Mouse (Mus musculus): ENCODE data around the gene Dpm2. TPM values are rescaled to one million over a fixed set of nuclear protein-coding genes. Genes with fewer than 3 reads are reported as not detected.

The Dpm2 gene
- polyA plus RNA-seq, 1 experiment from 2014 or later = 104 TPM

DNA sequence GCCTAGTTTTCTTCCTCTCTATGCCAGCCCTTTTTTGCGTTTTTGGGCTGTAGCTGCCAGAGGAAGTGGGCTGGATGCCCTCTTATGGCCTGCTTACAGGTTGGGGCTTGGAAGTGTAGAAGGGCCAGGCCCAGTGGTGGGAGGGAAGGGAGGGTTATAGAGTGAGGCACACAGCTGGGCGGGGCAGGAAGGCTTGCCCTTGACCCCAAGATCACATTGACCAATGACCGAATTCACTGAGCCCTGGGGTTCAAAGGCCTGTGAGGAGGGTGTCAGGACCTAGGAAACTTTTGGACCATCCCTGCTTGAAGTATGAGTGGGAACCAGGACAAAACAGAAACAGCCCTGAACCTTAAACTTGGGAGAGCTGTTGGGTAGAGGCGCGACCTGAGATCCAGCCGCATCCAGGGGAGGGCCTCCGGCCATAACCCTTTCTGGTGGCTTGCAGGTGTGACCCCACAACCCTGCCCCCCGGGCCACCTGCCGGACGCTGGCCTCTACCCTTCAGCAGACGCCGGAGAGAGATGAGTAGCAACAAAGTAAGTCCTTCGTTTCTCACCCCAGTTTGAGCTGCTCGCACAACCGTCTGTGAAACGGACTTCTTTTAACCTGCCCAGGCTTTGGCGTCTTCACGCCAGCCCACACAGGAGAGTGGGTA lies 38.2 kb downstream of the Dpm2 start:
- peak overlapping the region; percentile 86 for H3K9ac ChIP-seq (ENCODE audit: low read length)

DNA sequence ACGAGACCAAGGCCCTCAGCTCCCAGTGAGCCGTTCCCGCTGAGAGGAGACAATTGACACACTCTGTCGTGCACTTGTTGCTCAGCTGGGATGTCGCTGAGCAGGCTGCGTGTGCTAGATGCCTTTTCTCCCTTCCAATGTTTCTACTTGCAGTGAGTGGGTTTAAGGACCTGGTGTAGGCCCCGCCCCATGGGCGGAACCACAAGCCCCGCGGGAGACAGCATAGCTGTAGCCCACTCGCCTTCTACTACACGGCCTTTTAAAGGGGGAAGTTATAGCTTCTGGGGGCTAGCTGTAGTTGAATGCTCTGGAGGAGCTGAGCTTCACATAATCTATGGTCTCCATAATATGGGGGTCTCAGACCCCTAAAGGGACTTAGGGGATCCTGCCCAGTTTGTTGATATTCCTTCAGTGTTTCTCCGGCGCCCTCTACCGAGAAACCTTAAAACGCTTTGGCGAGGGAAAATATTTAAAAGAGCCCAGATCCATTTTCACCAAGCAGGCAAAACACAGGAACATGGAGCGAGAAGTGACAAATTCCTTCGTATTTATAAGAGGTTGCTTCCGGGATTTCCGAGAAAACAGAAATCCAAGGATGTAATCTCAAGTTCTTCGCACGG lies 40.1 kb downstream of the Dpm2 start:
- WGBS = 12% methylated on average over 23 of the region's 23 CpGs
- H3K27ac ChIP-seq (ENCODE audit: low read length) = peak overlapping the region; percentile 30; the same call in 1 of the 2 replicates

More for the DNA sequence above, 38.2 kb downstream of the Dpm2 start:
- 46% methylated on average over 18 of the region's 18 CpGs for WGBS
- no peak for ATAC-seq (ENCODE audit: insufficient read depth, low FRiP score)
- H3K36me3 ChIP-seq (ENCODE audit: control insufficient read depth, insufficient read depth, low read length) = no peaks in the 10 kb centered on the region
- no peaks in the 10 kb centered on the region for H3K9me3 ChIP-seq (replicated peaks; ENCODE audit: control insufficient read depth, low read length)
- H3K27me3 ChIP-seq (ENCODE audit: control insufficient read depth, insufficient read depth, low read length) = no peaks in the 10 kb centered on the region; the same call in 1 of the 2 replicates
- peaks cover 28% of the 10 kb centered on the region for H3K4me1 ChIP-seq (ENCODE audit: control insufficient read depth, insufficient read depth, low read length)
- peak overlapping the region; percentile 43; the same call in 1 of the 2 replicates for H3K27ac ChIP-seq (ENCODE audit: low read length)
- peak overlapping the region; percentile 71 for H3K4me3 ChIP-seq (replicated peaks; ENCODE audit: low read length)
- H3K4me2 ChIP-seq (ENCODE audit: low read depth, low read length) = peak overlapping the region; percentile 84

DNA sequence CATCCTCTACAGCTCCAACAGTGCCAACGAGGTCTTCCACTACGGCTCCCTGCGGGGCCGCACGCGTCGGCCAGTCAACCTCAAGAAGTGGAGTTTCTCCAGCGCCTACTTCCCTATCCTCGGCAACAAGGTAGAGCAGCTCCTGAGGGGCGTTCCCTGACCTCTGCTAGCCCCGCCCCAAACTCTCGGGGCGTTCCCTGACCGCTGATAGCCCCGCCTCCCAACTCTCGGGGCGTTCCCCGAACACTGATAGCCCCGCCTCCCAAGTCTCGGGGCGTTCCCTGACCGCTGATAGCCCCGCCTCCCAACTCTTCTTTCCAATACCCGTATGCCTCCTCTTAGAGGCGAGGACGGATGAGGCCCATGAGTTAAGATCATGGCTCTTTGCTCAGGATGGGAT lies 41.6 kb downstream of the Dpm2 start:
- Histone ChIP-seq H3K27ac (ENCODE audit: low read length) (no peak overlapping the region), H3K9ac (ENCODE audit: low read length) (no peak overlapping the region), H3K4me3 (replicated peaks; ENCODE audit: low read length) (no peak overlapping the region), H3K9me3 (replicated peaks; ENCODE audit: control insufficient read depth, low read length) (no peaks in the 10 kb centered on the region), H3K27me3 (ENCODE audit: control insufficient read depth, insufficient read depth, low read length) (no peaks in the 10 kb centered on the region; the same call in 1 of the 2 replicates), H3K4me2 (ENCODE audit: low read depth, low read length) (no peak overlapping the region), H3K4me1 (ENCODE audit: control insufficient read depth, insufficient read depth, low read length) (peaks cover 28% of the 10 kb centered on the region), H3K36me3 (ENCODE audit: control insufficient read depth, insufficient read depth, low read length) (0 out of 2 replicates have a peak, but pooled peaks cover 2% of the 10 kb centered on the region)
- no peak for ATAC-seq (ENCODE audit: insufficient read depth, low FRiP score)
- 69% methylated on average over 26 of the region's 26 CpGs for WGBS

More for the DNA sequence above, 40.1 kb downstream of the Dpm2 start:
- peak overlapping the region; percentile 47 for H3K9ac ChIP-seq (ENCODE audit: low read length)
- no peak for ATAC-seq (ENCODE audit: insufficient read depth, low FRiP score)
- no peaks in the 10 kb centered on the region; the same call in 1 of the 2 replicates for H3K27me3 ChIP-seq (ENCODE audit: control insufficient read depth, insufficient read depth, low read length)
- peak overlapping the region; percentile 50 for H3K4me2 ChIP-seq (ENCODE audit: low read depth, low read length)
- H3K36me3 ChIP-seq (ENCODE audit: control insufficient read depth, insufficient read depth, low read length) = no peaks in the 10 kb centered on the region
- H3K4me3 ChIP-seq (replicated peaks; ENCODE audit: low read length) = peak overlapping the region; percentile 44
- H3K9me3 ChIP-seq (replicated peaks; ENCODE audit: control insufficient read depth, low read length) = no peaks in the 10 kb centered on the region
- peaks cover 28% of the 10 kb centered on the region for H3K4me1 ChIP-seq (ENCODE audit: control insufficient read depth, insufficient read depth, low read length)

- no peak overlapping the region for H3K4me2 ChIP-seq (ENCODE audit: low read depth, low read length)
- no peak for ATAC-seq (ENCODE audit: insufficient read depth, low FRiP score)
- H3K9me3 ChIP-seq (replicated peaks; ENCODE audit: control insufficient read depth, low read length) = no peaks in the 10 kb centered on the region; the same call in 1 of the 2 replicates
- 81% methylated on average over 1 of the region's 1 CpGs for WGBS
- H3K9ac ChIP-seq (ENCODE audit: low read length) = no peak overlapping the region
- 0 out of 2 replicates have a peak, but pooled peaks cover 6% of the 10 kb centered on the region for H3K36me3 ChIP-seq (ENCODE audit: control insufficient read depth, insufficient read depth, low read length)
- no peaks in the 10 kb centered on the region for H3K27me3 ChIP-seq (ENCODE audit: control insufficient read depth, insufficient read depth, low read length)
- H3K27ac ChIP-seq (ENCODE audit: low read length) = no peak overlapping the region
- no peak overlapping the region for H3K4me3 ChIP-seq (replicated peaks; ENCODE audit: low read length)
- peaks cover 24% of the 10 kb centered on the region for H3K4me1 ChIP-seq (ENCODE audit: control insufficient read depth, insufficient read depth, low read length)
These were observed 46.5 kb downstream of the Dpm2 start for GRCm38 (mm10) chr2:32617109-32617508.

- no peak overlapping the region for H3K4me3 ChIP-seq (replicated peaks; ENCODE audit: low read length)
- ATAC-seq (ENCODE audit: insufficient read depth, low FRiP score) = no peak
- H3K36me3 ChIP-seq (ENCODE audit: control insufficient read depth, insufficient read depth, low read length) = 0 out of 2 replicates have a peak, but pooled peaks cover 6% of the 10 kb centered on the region
- H3K27me3 ChIP-seq (ENCODE audit: control insufficient read depth, insufficient read depth, low read length) = no peaks in the 10 kb centered on the region
- no peak overlapping the region for H3K27ac ChIP-seq (ENCODE audit: low read length)
- no peak overlapping the region for H3K4me2 ChIP-seq (ENCODE audit: low read depth, low read length)
- H3K9me3 ChIP-seq (replicated peaks; ENCODE audit: control insufficient read depth, low read length) = no peaks in the 10 kb centered on the region; the same call in 1 of the 2 replicates
- peaks cover 24% of the 10 kb centered on the region for H3K4me1 ChIP-seq (ENCODE audit: control insufficient read depth, insufficient read depth, low read length)
- 93% methylated on average over 4 of the region's 4 CpGs for WGBS
- H3K9ac ChIP-seq (ENCODE audit: low read length) = no peak overlapping the region
These were observed 46.9 kb downstream of the Dpm2 start for GRCm38 (mm10) chr2:32617601-32618000.

- H3K9ac ChIP-seq (ENCODE audit: low read length) = no peak overlapping the region
- H3K27me3 ChIP-seq (ENCODE audit: control insufficient read depth, insufficient read depth, low read length) = no peaks in the 10 kb centered on the region
- H3K4me1 ChIP-seq (ENCODE audit: control insufficient read depth, insufficient read depth, low read length) = peaks cover 24% of the 10 kb centered on the region
- no peak for ATAC-seq (ENCODE audit: insufficient read depth, low FRiP score)
- H3K27ac ChIP-seq (ENCODE audit: low read length) = no peak overlapping the region
- no peak overlapping the region for H3K4me3 ChIP-seq (replicated peaks; ENCODE audit: low read length)
- H3K9me3 ChIP-seq (replicated peaks; ENCODE audit: control insufficient read depth, low read length) = no peaks in the 10 kb centered on the region; the same call in 1 of the 2 replicates
- H3K4me2 ChIP-seq (ENCODE audit: low read depth, low read length) = no peak overlapping the region
- H3K36me3 ChIP-seq (ENCODE audit: control insufficient read depth, insufficient read depth, low read length) = 0 out of 2 replicates have a peak, but pooled peaks cover 6% of the 10 kb centered on the region
- WGBS = 82% methylated on average over 9 of the region's 9 CpGs
These were observed 47.4 kb downstream of the Dpm2 start for GRCm38 (mm10) chr2:32618051-32618450.

DNA sequence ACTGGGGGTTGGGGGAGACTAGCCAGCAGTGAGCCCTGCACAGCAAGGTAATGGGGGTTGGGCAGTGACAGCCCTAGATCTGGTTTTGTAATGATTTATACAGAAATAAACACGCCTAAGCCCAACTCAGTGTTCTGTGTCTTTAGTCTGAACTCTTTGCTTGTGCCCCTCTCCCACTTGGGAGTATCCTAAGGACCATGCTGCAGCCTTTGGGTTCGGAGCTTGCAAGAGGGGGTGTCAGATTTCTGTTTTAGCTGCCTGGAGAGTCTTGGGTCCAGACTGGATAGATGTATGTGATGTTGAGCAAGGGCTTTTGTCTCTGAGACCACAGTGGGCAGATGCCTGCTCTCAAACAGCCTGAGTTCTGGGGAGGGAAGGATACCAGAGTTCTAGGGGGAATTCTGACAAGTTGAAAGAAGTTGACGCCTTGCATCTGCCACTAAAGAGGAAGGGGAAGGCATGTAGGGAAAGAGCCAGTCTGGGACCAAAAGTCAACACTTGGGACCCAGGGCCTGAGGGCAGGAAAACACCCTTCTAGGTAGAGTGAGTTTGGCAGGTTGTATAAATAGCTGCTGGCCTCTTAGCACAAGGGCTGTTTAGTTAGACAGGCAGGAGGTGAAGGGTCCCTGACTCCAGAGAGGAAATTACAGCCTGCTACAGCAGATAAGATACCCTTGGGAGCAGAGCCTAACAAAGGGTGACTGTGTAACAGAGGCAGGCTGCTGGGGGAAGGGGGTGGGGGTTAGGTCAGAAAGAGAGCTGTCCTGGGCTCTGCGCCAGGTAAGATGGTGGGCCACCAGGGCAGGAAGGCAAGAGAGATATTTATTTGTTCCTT lies 50.2 kb downstream of the Dpm2 start:
- Histone ChIP-seq H3K36me3 (ENCODE audit: control insufficient read depth, insufficient read depth, low read length) (0 out of 2 replicates have a peak, but pooled peaks cover 6% of the 10 kb centered on the region), H3K9ac (ENCODE audit: low read length) (peak overlapping the region; percentile 50; the same call in 1 of the 2 replicates), H3K9me3 (replicated peaks; ENCODE audit: control insufficient read depth, low read length) (no peaks in the 10 kb centered on the region; the same call in 1 of the 2 replicates), H3K4me2 (ENCODE audit: low read depth, low read length) (0 out of 2 replicates have a peak overlapping the region, but pooled peaks have one; percentile 6), H3K4me3 (replicated peaks; ENCODE audit: low read length) (no peak overlapping the region), H3K4me1 (ENCODE audit: control insufficient read depth, insufficient read depth, low read length) (peaks cover 38% of the 10 kb centered on the region), H3K27me3 (ENCODE audit: control insufficient read depth, insufficient read depth, low read length) (no peaks in the 10 kb centered on the region), H3K27ac (ENCODE audit: low read length) (peak overlapping the region; percentile 72)
- 19% methylated on average over 4 of the region's 4 CpGs for WGBS
- ATAC-seq (ENCODE audit: insufficient read depth, low FRiP score) = peak; percentile 79

DNA sequence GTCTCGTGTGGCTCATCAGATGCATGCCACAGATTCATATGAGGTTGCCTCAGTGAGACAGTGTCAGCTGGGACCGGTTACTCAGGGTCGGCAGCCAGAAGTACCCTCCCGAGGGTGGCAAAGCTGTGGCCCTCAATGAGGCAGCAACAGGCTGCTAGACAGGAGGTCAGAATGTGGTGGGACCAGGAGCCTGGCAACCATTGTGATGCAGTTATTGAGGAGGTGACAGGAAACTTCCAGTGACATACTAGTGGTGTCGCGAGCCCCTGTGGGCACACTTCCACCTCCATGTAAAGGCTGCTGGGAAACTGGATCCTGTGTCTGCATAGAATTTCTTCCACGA lies 50.8 kb downstream of the Dpm2 start, which contains the start of gene Ak1:
TSS of gene Ak1 (plus strand) at position 242 of the 343 bp plus-strand sequence.
- 0 out of 2 replicates have a peak, but pooled peaks cover 6% of the 10 kb centered on the region for H3K36me3 ChIP-seq (ENCODE audit: control insufficient read depth, insufficient read depth, low read length)
- peak; percentile 7; the same call in 1 of the 2 replicates for ATAC-seq (ENCODE audit: insufficient read depth, low FRiP score)
- H3K9ac ChIP-seq (ENCODE audit: low read length) = peak within 1 kb of the TSS; percentile 50; the same call in 1 of the 2 replicates
- no peak within 1 kb of the TSS for H3K4me3 ChIP-seq (replicated peaks; ENCODE audit: low read length)
- peak within 1 kb of the TSS; percentile 72 for H3K27ac ChIP-seq (ENCODE audit: low read length)
- H3K27me3 ChIP-seq (ENCODE audit: control insufficient read depth, insufficient read depth, low read length) = no peaks in the 10 kb centered on the region
- 0 out of 2 replicates have a peak within 1 kb of the TSS, but pooled peaks have one; percentile 6 for H3K4me2 ChIP-seq (ENCODE audit: low read depth, low read length)
- WGBS = 19% methylated on average over 7 of the region's 7 CpGs
- H3K9me3 ChIP-seq (replicated peaks; ENCODE audit: control insufficient read depth, low read length) = no peaks in the 10 kb centered on the region; the same call in 1 of the 2 replicates
- peaks cover 43% of the 10 kb centered on the region for H3K4me1 ChIP-seq (ENCODE audit: control insufficient read depth, insufficient read depth, low read length)
